Mouse (Mus musculus): ENCODE data around the gene Pptc7.

Pptc7 gene

DNA sequence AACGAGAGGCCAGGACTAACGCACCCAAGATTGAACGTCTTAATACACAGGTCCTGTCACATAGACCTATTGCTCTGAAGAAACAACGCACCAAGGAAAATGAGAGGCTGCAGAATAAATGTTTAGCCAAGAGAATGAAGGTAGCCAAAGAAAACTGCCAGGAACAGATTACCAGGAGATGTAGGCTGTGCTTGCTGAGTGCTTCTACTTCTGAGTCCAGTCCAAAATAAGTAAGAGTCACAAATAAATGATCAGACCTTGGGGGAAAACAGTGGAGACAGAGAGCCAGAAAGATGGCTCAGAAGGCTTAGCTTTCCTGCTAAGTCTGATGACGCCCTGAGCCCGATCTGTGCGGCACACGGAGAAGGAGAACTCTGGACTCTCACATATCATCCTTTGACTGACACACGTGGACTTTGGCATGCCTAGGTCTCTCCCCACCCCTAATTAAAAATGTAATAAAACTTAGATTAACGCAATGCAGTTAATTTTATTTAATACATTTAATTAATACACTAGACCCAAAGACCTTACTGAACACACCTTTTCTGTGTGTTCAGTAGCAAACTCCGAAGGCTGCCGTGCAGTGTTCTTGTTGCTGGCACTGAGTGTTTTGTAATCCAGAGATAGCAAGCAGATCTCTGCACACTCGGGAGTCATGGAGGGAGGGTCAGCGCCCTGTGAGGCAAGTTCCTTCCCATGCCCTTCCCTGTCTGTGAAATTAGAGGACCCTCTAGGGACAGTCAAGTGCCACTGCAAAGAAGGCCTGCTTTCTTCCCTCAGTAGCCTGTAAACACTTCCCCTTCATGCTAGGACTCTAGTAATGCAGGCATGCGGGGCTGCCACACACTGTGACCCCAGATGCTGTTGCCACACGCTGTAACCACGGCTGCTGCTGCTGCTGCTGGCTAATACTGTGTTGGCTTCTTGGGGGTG lies 18.9 kb downstream of the Pptc7 start:
- no peak overlapping the region for H3K4me3 ChIP-seq (replicated peaks; ENCODE audit: low read length)
- TF ChIP-seq POU5F1 (IDR thresholded peaks at IDR 0.05; ENCODE audit: borderline replicate concordance, low read length) (no peak), NANOG (IDR thresholded peaks at IDR 0.05; ENCODE audit: borderline replicate concordance, low read length) (no peak), CTCF (conservative IDR thresholded peaks at IDR 0.05; ENCODE audit: low read length) (no peak)
- peaks cover 33% of the 10 kb centered on the region for H3K36me3 ChIP-seq (ENCODE audit: insufficient read depth, low read length)
- no peaks in the 10 kb centered on the region for H3K9me3 ChIP-seq (ENCODE audit: low read length)
- H3K27me3 ChIP-seq (ENCODE audit: insufficient read depth, low read length), result no peaks in the 10 kb centered on the region
- peaks cover 90% of the 10 kb centered on the region for H3K4me1 ChIP-seq (replicated peaks; ENCODE audit: low read depth, low read length)

DNA sequence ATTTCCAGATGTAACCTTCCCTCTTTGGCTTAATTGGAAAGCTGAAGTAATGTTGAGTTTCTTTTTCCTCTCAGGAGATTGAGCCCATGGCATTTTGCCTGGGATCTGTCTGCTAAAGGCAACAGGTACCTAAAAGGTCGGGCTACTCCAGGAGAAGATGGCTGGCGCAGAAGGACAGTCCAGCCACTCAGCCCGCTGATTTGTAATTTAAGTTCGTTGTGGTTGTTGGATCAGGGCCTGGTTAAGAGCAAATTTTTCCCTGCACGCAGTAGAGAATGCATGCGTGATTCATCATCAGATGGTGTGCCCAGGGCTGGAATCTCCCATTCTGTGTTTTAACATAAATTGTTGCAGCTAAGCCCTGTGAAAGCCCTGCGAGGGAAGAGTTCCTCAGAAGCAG lies 19.8 kb downstream of the Pptc7 start:
- no peak overlapping the region for H3K4me3 ChIP-seq (replicated peaks; ENCODE audit: low read length)
- TF ChIP-seq CTCF (conservative IDR thresholded peaks at IDR 0.05; ENCODE audit: low read length) (no peak), NANOG (IDR thresholded peaks at IDR 0.05; ENCODE audit: borderline replicate concordance, low read length) (no peak), POU5F1 (IDR thresholded peaks at IDR 0.05; ENCODE audit: borderline replicate concordance, low read length) (no peak)
- H3K27me3 ChIP-seq (ENCODE audit: insufficient read depth, low read length), result no peaks in the 10 kb centered on the region
- H3K36me3 ChIP-seq (ENCODE audit: insufficient read depth, low read length), result peaks cover 41% of the 10 kb centered on the region
- no peaks in the 10 kb centered on the region for H3K9me3 ChIP-seq (ENCODE audit: low read length)
- H3K4me1 ChIP-seq (replicated peaks; ENCODE audit: low read depth, low read length), result peaks cover 83% of the 10 kb centered on the region

DNA sequence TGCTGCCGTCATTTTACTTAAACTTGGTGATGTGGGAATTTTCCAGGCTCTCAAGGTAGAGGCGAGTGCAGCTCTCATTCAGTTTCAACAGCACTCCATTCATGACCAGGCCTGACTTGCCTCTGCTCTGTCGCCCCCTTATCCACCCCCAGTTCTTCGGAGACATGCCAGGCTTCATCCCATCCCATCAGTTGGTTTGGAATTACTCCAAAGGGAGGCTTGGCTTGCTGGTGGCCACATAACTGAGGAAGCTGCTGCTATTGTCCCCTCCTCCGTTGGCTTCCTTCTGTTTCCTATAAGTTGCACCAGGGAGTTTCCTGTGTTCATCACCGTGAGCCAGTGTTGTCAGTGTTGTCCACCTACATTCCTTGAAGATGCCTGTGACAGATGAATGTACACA lies 20.4 kb downstream of the Pptc7 start:
- Histone ChIP-seq H3K36me3 (ENCODE audit: insufficient read depth, low read length) (peaks cover 43% of the 10 kb centered on the region), H3K27me3 (ENCODE audit: insufficient read depth, low read length) (no peaks in the 10 kb centered on the region), H3K9me3 (ENCODE audit: low read length) (no peaks in the 10 kb centered on the region), H3K4me3 (replicated peaks; ENCODE audit: low read length) (no peak overlapping the region), H3K4me1 (replicated peaks; ENCODE audit: low read depth, low read length) (peaks cover 83% of the 10 kb centered on the region)
- no peak for TF ChIP-seq POU5F1 (IDR thresholded peaks at IDR 0.05; ENCODE audit: borderline replicate concordance, low read length)
- TF ChIP-seq NANOG (IDR thresholded peaks at IDR 0.05; ENCODE audit: borderline replicate concordance, low read length), result no peak
- no peak for TF ChIP-seq CTCF (conservative IDR thresholded peaks at IDR 0.05; ENCODE audit: low read length)

DNA sequence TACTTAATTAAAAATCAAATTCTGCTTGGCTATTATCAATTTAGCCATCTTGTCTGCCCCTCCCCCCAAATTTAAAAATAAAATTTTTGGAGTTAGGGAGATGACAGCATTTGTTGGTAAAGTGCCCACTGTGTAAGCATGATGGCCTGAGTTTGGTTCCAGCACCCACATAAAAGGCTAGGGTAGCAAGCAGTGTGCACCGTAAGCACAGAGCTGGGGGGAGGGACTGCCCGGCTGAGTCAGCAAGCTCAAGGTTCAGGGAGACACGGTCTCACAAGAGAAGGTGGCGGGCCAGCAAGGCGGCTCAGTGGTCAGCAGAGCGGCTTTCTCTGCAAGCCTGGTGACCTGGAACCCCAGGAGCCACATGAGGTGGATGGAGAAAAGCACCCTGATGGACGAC lies 21.3 kb downstream of the Pptc7 start:
- no peaks in the 10 kb centered on the region for H3K27me3 ChIP-seq (ENCODE audit: insufficient read depth, low read length)
- H3K9me3 ChIP-seq (ENCODE audit: low read length), result no peaks in the 10 kb centered on the region

DNA sequence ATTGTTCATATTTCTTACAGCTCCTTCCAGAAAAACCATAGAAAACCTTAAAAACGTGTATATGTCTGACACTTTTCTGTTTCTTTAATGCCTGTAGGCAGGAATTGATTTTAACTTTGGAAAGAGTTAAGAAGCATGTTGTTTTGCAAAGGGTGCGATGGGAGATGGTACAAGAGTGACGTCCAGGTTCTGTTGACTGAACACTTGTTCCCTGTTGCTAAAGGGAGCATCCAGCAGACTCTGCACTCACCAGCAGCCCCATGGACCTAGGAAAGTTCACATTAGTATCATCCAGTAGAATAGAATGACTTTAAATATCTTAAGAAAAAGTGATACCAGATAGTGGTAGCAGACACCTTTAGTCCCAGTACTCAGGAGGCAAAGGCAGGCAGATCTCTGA lies 22.4 kb downstream of the Pptc7 start:
- Histone ChIP-seq H3K36me3 (ENCODE audit: insufficient read depth, low read length) (peaks cover 52% of the 10 kb centered on the region), H3K4me1 (replicated peaks; ENCODE audit: low read depth, low read length) (peaks cover 78% of the 10 kb centered on the region), H3K4me3 (replicated peaks; ENCODE audit: low read length) (no peak overlapping the region), H3K27me3 (ENCODE audit: insufficient read depth, low read length) (no peaks in the 10 kb centered on the region), H3K9me3 (ENCODE audit: low read length) (no peaks in the 10 kb centered on the region)
- no peak for TF ChIP-seq NANOG (IDR thresholded peaks at IDR 0.05; ENCODE audit: borderline replicate concordance, low read length)
- TF ChIP-seq CTCF (conservative IDR thresholded peaks at IDR 0.05; ENCODE audit: low read length), result no peak
- no peak for TF ChIP-seq POU5F1 (IDR thresholded peaks at IDR 0.05; ENCODE audit: borderline replicate concordance, low read length)

More for the DNA sequence above, 21.3 kb downstream of the Pptc7 start:
- no peak for TF ChIP-seq NANOG (IDR thresholded peaks at IDR 0.05; ENCODE audit: borderline replicate concordance, low read length)
- TF ChIP-seq CTCF (conservative IDR thresholded peaks at IDR 0.05; ENCODE audit: low read length), result no peak
- no peak for TF ChIP-seq POU5F1 (IDR thresholded peaks at IDR 0.05; ENCODE audit: borderline replicate concordance, low read length)
- peaks cover 79% of the 10 kb centered on the region for H3K4me1 ChIP-seq (replicated peaks; ENCODE audit: low read depth, low read length)
- no peak overlapping the region for H3K4me3 ChIP-seq (replicated peaks; ENCODE audit: low read length)
- H3K36me3 ChIP-seq (ENCODE audit: insufficient read depth, low read length), result peaks cover 41% of the 10 kb centered on the region

DNA sequence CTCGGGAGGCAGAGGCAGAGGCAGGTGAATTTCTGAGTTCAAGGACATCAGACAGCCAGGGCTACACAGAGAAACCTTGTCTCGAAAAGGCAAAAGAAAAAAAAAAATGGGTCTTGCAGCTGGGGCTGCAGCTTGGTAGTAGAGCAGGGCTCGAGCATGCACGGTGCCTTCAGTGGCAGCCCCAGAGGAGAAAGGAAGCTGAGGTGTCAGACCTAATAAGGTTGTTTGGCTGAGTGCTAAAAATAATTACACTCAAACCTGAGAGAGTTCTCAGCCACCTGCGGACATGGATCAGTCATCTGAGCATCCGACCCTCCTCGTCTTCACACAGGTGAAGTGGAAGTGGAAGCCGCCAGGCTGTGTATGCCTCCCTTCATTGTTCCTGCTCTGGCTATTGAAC lies 26.5 kb downstream of the Pptc7 start:
- Histone ChIP-seq H3K27me3 (ENCODE audit: insufficient read depth, low read length) (no peaks in the 10 kb centered on the region), H3K9me3 (ENCODE audit: low read length) (no peaks in the 10 kb centered on the region), H3K4me1 (replicated peaks; ENCODE audit: low read depth, low read length) (peaks cover 74% of the 10 kb centered on the region), H3K4me3 (replicated peaks; ENCODE audit: low read length) (no peak overlapping the region), H3K36me3 (ENCODE audit: insufficient read depth, low read length) (peaks cover 72% of the 10 kb centered on the region)
- TF ChIP-seq CTCF (conservative IDR thresholded peaks at IDR 0.05; ENCODE audit: low read length), result no peak
- TF ChIP-seq POU5F1 (IDR thresholded peaks at IDR 0.05; ENCODE audit: borderline replicate concordance, low read length), result no peak
- TF ChIP-seq NANOG (IDR thresholded peaks at IDR 0.05; ENCODE audit: borderline replicate concordance, low read length), result no peak

DNA sequence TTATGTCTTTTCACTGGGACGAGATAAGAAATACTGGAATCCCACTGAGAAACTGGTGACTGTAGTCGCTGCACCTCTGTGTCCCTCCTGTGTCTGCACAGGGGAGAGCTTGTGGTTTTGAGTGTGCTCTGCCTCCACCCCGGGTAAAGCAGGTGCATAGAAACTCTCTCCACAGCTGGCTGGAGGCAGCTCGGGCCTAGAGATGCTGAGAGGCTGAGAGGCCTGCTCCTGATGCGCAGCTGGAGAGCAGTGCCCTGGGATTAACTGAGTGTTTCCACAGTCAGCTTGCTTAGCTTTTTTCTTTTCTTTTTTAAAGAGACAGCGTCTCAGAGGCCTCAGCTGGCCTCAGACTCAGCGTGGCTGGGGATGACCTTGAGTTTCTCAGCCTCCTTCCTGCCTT lies 27.5 kb downstream of the Pptc7 start:
- peaks cover 80% of the 10 kb centered on the region for H3K4me1 ChIP-seq (replicated peaks; ENCODE audit: low read depth, low read length)

DNA sequence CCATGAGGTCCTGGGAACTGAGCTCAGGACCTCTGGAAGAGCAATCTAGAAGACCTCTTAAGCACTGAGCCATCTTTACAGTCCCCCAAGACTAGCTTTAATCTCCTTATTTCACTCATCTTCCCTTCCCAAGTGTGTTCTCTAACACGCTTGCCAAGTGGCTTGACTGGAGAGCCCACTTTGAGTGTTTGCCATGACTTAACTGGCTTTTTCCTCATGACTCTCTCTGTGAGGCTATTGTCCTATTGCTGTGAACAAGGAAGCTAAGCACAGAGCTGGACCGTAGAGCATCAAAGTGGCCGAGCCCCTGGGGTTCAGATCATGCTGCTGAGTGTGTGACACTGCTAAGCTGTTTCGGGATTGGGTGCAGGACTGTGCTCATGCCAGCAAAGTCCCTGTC lies 28.2 kb downstream of the Pptc7 start:
- TF ChIP-seq NANOG (IDR thresholded peaks at IDR 0.05; ENCODE audit: borderline replicate concordance, low read length) (no peak), CTCF (conservative IDR thresholded peaks at IDR 0.05; ENCODE audit: low read length) (no peak), POU5F1 (IDR thresholded peaks at IDR 0.05; ENCODE audit: borderline replicate concordance, low read length) (no peak)
- Histone ChIP-seq H3K27me3 (ENCODE audit: insufficient read depth, low read length) (no peaks in the 10 kb centered on the region), H3K4me3 (replicated peaks; ENCODE audit: low read length) (no peak overlapping the region), H3K9me3 (ENCODE audit: low read length) (no peaks in the 10 kb centered on the region), H3K36me3 (ENCODE audit: insufficient read depth, low read length) (peaks cover 85% of the 10 kb centered on the region), H3K4me1 (replicated peaks; ENCODE audit: low read depth, low read length) (peaks cover 80% of the 10 kb centered on the region)

More for the DNA sequence above, 27.5 kb downstream of the Pptc7 start:
- TF ChIP-seq NANOG (IDR thresholded peaks at IDR 0.05; ENCODE audit: borderline replicate concordance, low read length) (no peak), CTCF (conservative IDR thresholded peaks at IDR 0.05; ENCODE audit: low read length) (no peak), POU5F1 (IDR thresholded peaks at IDR 0.05; ENCODE audit: borderline replicate concordance, low read length) (no peak)
- no peak overlapping the region for H3K4me3 ChIP-seq (replicated peaks; ENCODE audit: low read length)
- H3K36me3 ChIP-seq (ENCODE audit: insufficient read depth, low read length), result peaks cover 78% of the 10 kb centered on the region
- H3K27me3 ChIP-seq (ENCODE audit: insufficient read depth, low read length), result no peaks in the 10 kb centered on the region
- H3K9me3 ChIP-seq (ENCODE audit: low read length), result no peaks in the 10 kb centered on the region
